Mouse (Mus musculus) megakaryocyte, embryonic 14.5 days (primary cell): ENCODE results near the gene Cyp3a57. TPM values are rescaled to one million over a fixed set of nuclear protein-coding genes. Genes with fewer than 3 reads are reported as not detected.

Experiments used
- H3K27me3 ChIP-seq: replicated peaks from 2 replicates; pipeline ENCODE3; 2012; ENCODE audit warnings: inconsistent platforms
- H3K36me3 ChIP-seq: replicated peaks from 2 replicates; pipeline ENCODE3; 2012; ENCODE audit warnings: low read length, inconsistent platforms, mixed read lengths
- H3K4me1 ChIP-seq: 2 replicates; pipeline ENCODE4 v1.6.1; 2012; ENCODE audit warnings: inconsistent platforms
- H3K4me3 ChIP-seq: replicated peaks from 2 replicates; pipeline ENCODE3; 2012; ENCODE audit warnings: moderate library complexity, mild to moderate bottlenecking, inconsistent platforms
- H3K9me3 ChIP-seq: 2 replicates; pipeline ENCODE4 v1.6.1; 2012; ENCODE audit warnings: inconsistent platforms
- FLI1 ChIP-seq: IDR thresholded peaks from 2 replicates; pipeline ENCODE4 v1.6.1; 2012; ENCODE audit warnings: low read length, inconsistent platforms, mixed read lengths
- GATA1 ChIP-seq: IDR thresholded peaks from 3 replicates; pipeline ENCODE4 v1.6.1; 2012; ENCODE audit warnings: mixed read lengths, low read length, inconsistent platforms, borderline replicate concordance
- polyA plus RNA-seq: library from polyadenylated mRNA; stranded (reverse); fragments of >175 nt; gene quantifications from 2 replicates; pipeline ENCODE4 v1.2.3, GENCODE M21; 2012; ENCODE audit warnings: low replicate concordance; ENCODE audit not compliant: insufficient read depth

Cyp3a57 gene
- polyA plus RNA-seq, 1 experiment = not detected

DNA sequence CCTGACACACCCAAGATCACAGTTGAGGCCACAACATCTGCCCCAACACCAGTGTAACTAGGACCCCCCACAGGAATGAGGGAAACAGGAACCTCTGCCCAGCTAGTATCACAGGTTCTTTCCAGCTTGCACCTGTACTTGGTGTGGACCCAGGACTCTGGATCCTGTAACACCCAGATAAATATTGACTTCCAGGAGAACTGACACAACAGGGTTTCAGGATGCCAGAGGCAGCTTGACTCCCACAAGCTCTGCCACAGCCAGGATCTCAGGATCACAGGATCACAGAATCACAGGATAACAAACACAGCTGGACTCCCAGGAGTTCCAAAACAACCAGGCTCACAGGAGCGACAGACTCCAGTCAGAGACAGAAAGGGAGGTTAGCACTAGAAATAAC, 77.2 kb downstream of the Cyp3a57 start:
- Histone ChIP-seq H3K27me3 (no peaks in the 10 kb centered on the region), H3K36me3 (no peaks in the 10 kb centered on the region), H3K4me1 (no peaks in the 10 kb centered on the region), H3K9me3 (peaks cover 12% of the 10 kb centered on the region; the same call in 1 of the 2 replicates), H3K4me3 (no peak overlapping the region)
- TF ChIP-seq GATA1 (no peak), FLI1 (no peak)

DNA sequence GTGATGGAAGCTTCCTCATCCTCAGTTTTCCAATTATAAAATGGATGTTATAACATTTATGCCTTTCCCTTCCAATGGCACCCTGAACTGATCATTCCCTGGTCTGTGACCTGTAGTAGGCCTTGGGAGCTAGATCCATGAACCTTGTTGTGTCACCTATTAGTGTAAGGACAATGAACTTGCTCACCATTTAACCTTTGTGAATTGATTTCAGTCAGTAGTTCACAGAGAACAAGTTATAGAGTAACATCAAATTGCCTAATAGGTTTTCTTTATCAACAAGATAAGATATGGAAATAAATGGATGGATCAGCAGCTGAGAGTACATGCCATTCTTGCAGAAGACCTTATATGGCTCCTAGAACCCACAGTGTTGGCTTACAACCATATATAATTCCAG, 85.9 kb downstream of the Cyp3a57 start:
- Histone ChIP-seq H3K4me3 (no peak overlapping the region), H3K27me3 (no peaks in the 10 kb centered on the region), H3K9me3 (peaks cover 13% of the 10 kb centered on the region; the same call in 1 of the 2 replicates), H3K4me1 (no peaks in the 10 kb centered on the region), H3K36me3 (no peaks in the 10 kb centered on the region)
- TF ChIP-seq FLI1 (no peak), GATA1 (no peak)

DNA sequence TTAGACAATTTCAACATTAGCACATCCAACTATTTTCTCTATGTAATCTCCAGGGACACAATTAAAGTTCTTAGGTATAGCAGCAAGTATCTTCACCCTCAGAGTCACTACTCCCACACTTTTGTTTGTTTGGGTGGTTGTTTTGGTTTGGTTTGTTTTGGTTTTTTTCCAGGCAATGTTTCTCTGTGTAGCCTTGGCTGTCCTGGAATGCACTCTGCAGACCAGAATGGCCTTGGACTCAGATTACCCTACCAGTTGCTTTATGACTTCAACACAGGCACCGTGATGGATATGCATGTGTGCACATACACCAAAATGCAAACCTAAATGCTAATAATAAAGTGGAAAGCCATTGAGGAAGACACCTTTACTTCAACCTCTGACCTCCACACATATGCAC, 88.6 kb downstream of the Cyp3a57 start:
- H3K4me3 ChIP-seq = no peak overlapping the region
- H3K9me3 ChIP-seq = peaks cover 13% of the 10 kb centered on the region; the same call in 1 of the 2 replicates
- no peaks in the 10 kb centered on the region for H3K36me3 ChIP-seq
- no peak for TF ChIP-seq FLI1
- TF ChIP-seq GATA1 = no peak
- H3K4me1 ChIP-seq = no peaks in the 10 kb centered on the region
- no peaks in the 10 kb centered on the region for H3K27me3 ChIP-seq

Other genes starting within 250 kb of the Cyp3a57 start
- 1,949 and 2,538 TPM in 2 replicates for gene Arpc1b, start 231.1 kb upstream of the Cyp3a57 start, polyA plus RNA-seq
- gene Pdap1, start 205.0 kb upstream of the Cyp3a57 start, polyA plus RNA-seq = 63.5 and 118 TPM in 2 replicates
- gene Bud31, start 204.9 kb upstream of the Cyp3a57 start, polyA plus RNA-seq = 7.0 and 13.8 TPM in 2 replicates
- 9.4 and 10.7 TPM in 2 replicates for gene Ptcd1, start 178.2 kb upstream of the Cyp3a57 start, polyA plus RNA-seq
- gene Cpsf4, start 178.1 kb upstream of the Cyp3a57 start, polyA plus RNA-seq = 43.6 and 53.5 TPM in 2 replicates
- gene Atp5j2, start 153.2 kb upstream of the Cyp3a57 start, polyA plus RNA-seq = 3.0 and 56.7 TPM in 2 replicates
- 5.3 TPM in 1 of 2 replicates, not detected in the other for gene Zkscan14, start 143.4 kb upstream of the Cyp3a57 start, polyA plus RNA-seq
- gene Zkscan5, start 140.7 kb upstream of the Cyp3a57 start, polyA plus RNA-seq = 0.84 and 1.00 TPM in 2 replicates
- 10.5 and 20.8 TPM in 2 replicates for gene Zfp655, start 113.6 kb upstream of the Cyp3a57 start, polyA plus RNA-seq
- gene Zscan25, start 64.8 kb upstream of the Cyp3a57 start, polyA plus RNA-seq = 16.1 and 17.4 TPM in 2 replicates
- not detected in 2 replicates for gene Cyp3a16, start 124.4 kb downstream of the Cyp3a57 start, polyA plus RNA-seq
- not detected in 2 replicates for gene Cyp3a41b, start 239.5 kb downstream of the Cyp3a57 start, polyA plus RNA-seq